Mouse (Mus musculus) neutrophil, adult 5-6 weeks (primary cell): Measurements from ENCODE around the gene Mmp8. TPM values are rescaled to one million over a fixed set of nuclear protein-coding genes. Genes with fewer than 3 reads are reported as not detected.

Source experiments
- ATAC-seq: fragments of 151-379, 151-347 bp; 2 replicates; pipeline ENCODE4 v1.8.0; 2017; ENCODE audit warnings: mild to moderate bottlenecking, moderate TSS enrichment; ENCODE audit not compliant: insufficient number of reproducible peaks, poor library complexity, low FRiP score, severe bottlenecking; ENCODE audit errors: extremely low read depth
- total RNA-seq: library from RNA; stranded (forward); fragments of 200-1000 nt; gene quantifications from 2 replicates; pipeline ENCODE4 v1.2.3, GENCODE M21; 2017

Gene Mmp8
- total RNA-seq, 1 experiment from 2014 or later: 267 TPM

GRCm38 (mm10) chr9:7577371-7577770, 19.1 kb downstream of the Mmp8 start:
- ATAC-seq: no peak

- no peak for ATAC-seq
Observed at GRCm38 (mm10) chr9:7590063-7590462, 31.8 kb downstream of the Mmp8 start.

- no peak for ATAC-seq
Observed at GRCm38 (mm10) chr9:7593272-7593812, 35.1 kb downstream of the Mmp8 start.

- peak; percentile 99 for ATAC-seq
Observed at GRCm38 (mm10) chr9:7594816-7595540, 36.7 kb downstream of the Mmp8 start.

- peak; percentile 90 for ATAC-seq
Observed at GRCm38 (mm10) chr9:7602982-7603742, 44.9 kb downstream of the Mmp8 start.

GRCm38 (mm10) chr9:7604005-7604404, 45.7 kb downstream of the Mmp8 start:
- no peak for ATAC-seq

- ATAC-seq: no peak
Observed at GRCm38 (mm10) chr9:7605638-7606037, 47.4 kb downstream of the Mmp8 start.

Other genes with a start within 250 kb of the Mmp8 start
- 0.12 TPM in 1 of 2 replicates, not detected in the other for gene Mmp12, start 214.1 kb upstream of the Mmp8 start, total RNA-seq
- not detected in 2 replicates for gene Mmp1b, start 170.4 kb upstream of the Mmp8 start, total RNA-seq
- gene Mmp3, start 112.6 kb upstream of the Mmp8 start, total RNA-seq: not detected in 2 replicates
- not detected in 2 replicates for gene Mmp10, start 56.1 kb upstream of the Mmp8 start, total RNA-seq
- gene Mmp27, start 12.9 kb downstream of the Mmp8 start, total RNA-seq: 0.61 and 0.70 TPM in 2 replicates
- gene Mmp20, start 69.8 kb downstream of the Mmp8 start, total RNA-seq: not detected in 2 replicates
- not detected in 2 replicates for gene Mmp7, start 133.6 kb downstream of the Mmp8 start, total RNA-seq
- gene Tmem123, start 205.6 kb downstream of the Mmp8 start, total RNA-seq: 269 TPM in 2 replicates